Mouse (Mus musculus) ES-E14 (cell line): ENCODE results near the gene Pafah2. TPM values are rescaled to one million over a fixed set of nuclear protein-coding genes. Genes with fewer than 3 reads are reported as not detected.

ENCODE experiments used
- DNase-seq: peaks from one replicate; pipeline ENCODE4 v3.0.0-alpha.2; 2013; ENCODE audit warnings: low read depth, low spot score
- H3K27ac ChIP-seq: 2 replicates; pipeline ENCODE4 v1.5.1; 2012; ENCODE audit warnings: low read depth, mild to moderate bottlenecking, low read length, moderate library complexity, mixed read lengths; ENCODE audit not compliant: poor library complexity, insufficient read depth, severe bottlenecking
- H3K36me3 ChIP-seq: 2 replicates; pipeline ENCODE4 v1.6.1; 2012; ENCODE audit warnings: mild to moderate bottlenecking, low read length, moderate library complexity, mixed read lengths; ENCODE audit not compliant: control insufficient read depth, poor library complexity, insufficient read depth, severe bottlenecking
- H3K4me1 ChIP-seq, 2 experiments: fragments of 150-350 bp in 1 of 2; sonication (generic) in 1 of 2; 2 replicates each; pipeline ENCODE4 v1.6.1; 2012; ENCODE audit warnings: low read length in 2 of 2, mild to moderate bottlenecking in 1 of 2, mixed read lengths in 1 of 2; ENCODE audit not compliant: control insufficient read depth in 2 of 2, insufficient read depth in 2 of 2, poor library complexity in 1 of 2
- H3K4me3 ChIP-seq, 2 experiments: fragments of 150-350 bp in 1 of 2; sonication (generic) in 1 of 2; 2 replicates each; pipeline ENCODE4 v1.5.1; 2012; ENCODE audit warnings: low read length in 2 of 2, low read depth in 1 of 2, mild to moderate bottlenecking in 1 of 2, mixed read lengths in 1 of 2; ENCODE audit not compliant: insufficient read depth in 1 of 2, poor library complexity in 1 of 2, severe bottlenecking in 1 of 2
- H3K9ac ChIP-seq: 2 replicates; pipeline ENCODE4 v1.6.1; 2012; ENCODE audit warnings: low read depth, mild to moderate bottlenecking, low read length, mixed read lengths; ENCODE audit not compliant: poor library complexity, insufficient read depth, severe bottlenecking
- H3K9me3 ChIP-seq: fragments of 150-350 bp; sonication (generic); 2 replicates; pipeline ENCODE4 v1.6.1; 2012; ENCODE audit warnings: low read depth, mild to moderate bottlenecking, low read length; ENCODE audit not compliant: control insufficient read depth, insufficient read depth
- CHD2 ChIP-seq: IDR thresholded peaks from 2 replicates; pipeline ENCODE4 v1.6.1; 2014; ENCODE audit warnings: mild to moderate bottlenecking, low read depth, low read length, inconsistent platforms
- HCFC1 ChIP-seq: IDR thresholded peaks from 2 replicates; pipeline ENCODE4 v1.6.1; 2012; ENCODE audit warnings: low read length, inconsistent platforms, borderline replicate concordance; ENCODE audit not compliant: insufficient read depth
- MAFK ChIP-seq: IDR thresholded peaks from 2 replicates; pipeline ENCODE4 v1.6.1; 2014; ENCODE audit warnings: mild to moderate bottlenecking, low read depth, low read length, inconsistent platforms; ENCODE audit not compliant: insufficient read depth
- ZC3H11A ChIP-seq: IDR thresholded peaks from 2 replicates; pipeline ENCODE4 v1.6.1; 2012; ENCODE audit warnings: low read depth, mild to moderate bottlenecking, inconsistent platforms, low read length, borderline replicate concordance
- ZNF384 ChIP-seq: IDR thresholded peaks from 2 replicates; pipeline ENCODE4 v1.6.1; 2012; ENCODE audit warnings: low read depth, low read length, inconsistent platforms
- in situ Hi-C, 2 experiments: fragments of 600-800 bp; cut with MboI; formaldehyde crosslinking; loops; one replicate each; pipeline ENCODE4 v1.15.1; 2025; ENCODE audit warnings: low sequenced_read_pairs in 2 of 2, inconsistent platforms in 1 of 2; ENCODE audit not compliant: unreplicated experiment in 2 of 2
- total RNA-seq: library from RNA; depleted of rRNA; stranded (reverse); fragments of 300-350 nt; gene quantifications from 2 replicates; pipeline ENCODE4 v1.2.3, GENCODE M21; 2012

The Pafah2 gene
- total RNA-seq, 1 experiment = 15.8 TPM

DNA sequence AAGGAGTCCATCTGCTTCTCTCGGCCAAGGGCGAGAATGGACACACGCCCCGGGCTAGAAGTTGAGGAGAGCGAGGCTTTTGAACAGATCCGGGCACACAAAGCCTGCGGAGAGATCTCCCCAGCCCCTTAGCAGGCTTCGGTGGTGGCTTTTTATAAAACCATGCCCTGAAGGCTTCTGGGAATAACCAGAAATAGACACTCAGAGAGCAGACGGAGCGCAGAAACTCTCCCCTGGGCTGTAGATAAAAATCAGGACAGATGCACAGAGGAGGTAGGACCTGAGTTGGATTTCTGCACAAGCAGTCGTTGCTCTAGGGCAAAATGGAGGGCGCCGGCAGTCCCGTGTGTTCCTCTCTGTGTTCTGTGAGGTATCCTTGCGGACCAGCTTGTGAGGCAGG, 20.5 kb downstream of the Pafah2 start:
- H3K4me3 ChIP-seq = no peak overlapping the region
- in situ Hi-C loops = no loop called here
- H3K9me3 ChIP-seq = no peaks in the 10 kb centered on the region
- TF ChIP-seq ZNF384 (no peak), ZC3H11A (no peak), MAFK (no peak), HCFC1 (no peak), CHD2 (no peak)
- H3K4me1 ChIP-seq = peaks cover 2 to 13% of the 10 kb centered on the region in 2 experiments; a peak in 2 of 4 replicates
- peak overlapping the region; percentile 23; the same call in 1 of the 2 replicates for H3K9ac ChIP-seq
- no peak overlapping the region for H3K27ac ChIP-seq
- no peaks in the 10 kb centered on the region for H3K36me3 ChIP-seq
- DNase-seq = no peak

DNA sequence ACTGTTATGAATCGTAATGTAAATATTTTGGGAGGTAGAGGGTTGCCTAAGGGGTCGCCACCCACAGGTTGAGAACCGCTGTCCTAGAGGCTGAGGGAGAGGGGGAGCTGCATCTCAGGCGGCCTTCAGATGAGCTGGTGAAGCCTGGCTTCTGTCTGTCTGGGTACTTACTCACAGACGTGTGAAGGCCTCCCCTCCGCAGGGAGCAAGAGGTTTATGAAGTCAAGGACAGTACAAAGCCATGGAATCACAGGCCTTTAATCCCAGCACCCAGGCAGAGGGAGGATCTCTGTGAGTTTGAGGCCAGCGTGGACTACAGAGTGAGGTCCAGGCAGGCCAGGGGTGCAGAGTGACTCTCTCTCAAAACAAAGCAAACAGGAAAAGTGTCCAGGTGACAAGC, 21.0 kb downstream of the Pafah2 start:
- Histone ChIP-seq H3K9me3 (no peaks in the 10 kb centered on the region), H3K27ac (no peak overlapping the region), H3K4me3 (no peak overlapping the region), H3K4me1 (peaks cover 2 to 13% of the 10 kb centered on the region in 2 experiments; a peak in 2 of 4 replicates), H3K9ac (no peak overlapping the region), H3K36me3 (no peaks in the 10 kb centered on the region)
- no peak for DNase-seq
- no peak for TF ChIP-seq MAFK
- TF ChIP-seq CHD2 = 0 out of 2 replicates have a peak, but pooled peaks have one; percentile 24
- in situ Hi-C loops = no loop called here

DNA sequence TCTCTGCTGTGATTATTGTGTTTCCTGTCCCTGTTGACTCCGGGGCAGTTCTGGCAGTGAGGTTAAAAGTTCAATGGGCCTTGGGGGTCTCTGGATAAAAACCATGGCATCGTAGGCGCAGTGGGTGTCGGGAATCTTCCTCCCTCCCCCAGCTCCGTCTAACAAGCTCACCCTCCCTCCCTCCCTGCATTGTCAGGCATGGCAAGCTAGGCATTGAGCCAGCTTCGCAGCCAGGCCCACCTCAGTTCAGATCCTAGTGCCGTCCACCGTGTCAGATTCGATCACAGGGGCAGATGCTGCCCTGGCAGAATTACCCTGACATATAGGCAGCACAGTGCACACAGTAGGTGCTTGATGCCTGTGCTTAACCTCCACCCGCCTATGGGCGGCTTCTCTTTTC, 25.9 kb downstream of the Pafah2 start:
- Histone ChIP-seq H3K4me1 (peaks cover 2 to 3% of the 10 kb centered on the region in 2 experiments; a peak in 3 of 4 replicates), H3K4me3 (no peak overlapping the region), H3K9ac (no peak overlapping the region), H3K9me3 (no peaks in the 10 kb centered on the region), H3K27ac (no peak overlapping the region), H3K36me3 (0 out of 2 replicates have a peak, but pooled peaks cover 2% of the 10 kb centered on the region)
- TF ChIP-seq CHD2 (no peak), ZC3H11A (no peak), MAFK (no peak), ZNF384 (no peak), HCFC1 (no peak)
- no peak for DNase-seq
- in situ Hi-C loops = no loop called here

DNA sequence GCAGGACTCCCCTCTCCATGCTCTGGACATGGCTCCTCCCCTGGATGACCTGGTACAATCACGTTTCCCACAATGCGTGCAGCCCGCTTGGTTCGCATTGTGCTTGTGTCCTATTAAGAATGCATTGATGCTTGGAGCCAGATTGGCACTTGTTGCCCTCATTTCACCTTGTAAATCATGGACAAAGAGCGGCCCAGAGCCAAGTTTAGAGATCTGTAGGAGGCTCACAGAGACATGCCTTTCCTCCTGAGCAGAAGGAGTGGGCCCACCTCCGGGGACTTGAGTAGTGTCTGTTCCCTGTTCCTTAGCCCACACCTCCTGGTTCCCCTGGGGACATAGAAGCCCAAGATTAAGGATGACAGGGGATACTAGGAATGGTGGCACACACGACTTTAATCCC, 27.8 kb downstream of the Pafah2 start:
- Histone ChIP-seq H3K9me3 (no peaks in the 10 kb centered on the region), H3K9ac (no peak overlapping the region), H3K4me3 (no peak overlapping the region), H3K36me3 (0 out of 2 replicates have a peak, but pooled peaks cover 2% of the 10 kb centered on the region), H3K4me1 (peaks cover 0 to 2% of the 10 kb centered on the region in 2 experiments; a peak in 2 of 4 replicates), H3K27ac (no peak overlapping the region)
- in situ Hi-C loops = no loop called here
- TF ChIP-seq ZC3H11A (no peak), MAFK (no peak), HCFC1 (no peak)
- no peak for DNase-seq

DNA sequence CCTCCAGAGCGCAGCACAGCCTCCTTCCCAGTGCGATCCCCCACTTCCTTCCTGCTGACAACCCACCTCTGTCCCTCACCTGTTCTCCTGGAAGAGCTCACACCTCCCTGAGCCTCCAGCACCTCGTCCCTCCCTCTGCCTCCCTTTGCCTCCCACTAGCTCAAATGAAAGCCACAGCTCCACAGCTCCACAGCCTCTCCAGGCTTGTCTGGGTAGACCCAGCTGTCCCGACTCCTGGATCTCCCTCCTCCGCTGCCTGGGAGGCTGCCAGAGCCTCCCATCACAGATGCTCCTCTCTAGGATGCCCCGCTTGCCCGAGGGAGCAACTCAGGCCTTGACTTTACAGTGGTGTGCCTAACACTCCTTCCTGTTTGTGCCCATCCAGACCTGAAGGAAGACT, 29.0 kb downstream of the Pafah2 start:
- peaks cover 0 to 2% of the 10 kb centered on the region in 2 experiments; a peak in 2 of 4 replicates for H3K4me1 ChIP-seq
- no peak for TF ChIP-seq ZNF384
- TF ChIP-seq HCFC1 = no peak
- TF ChIP-seq ZC3H11A = no peak
- no peak for TF ChIP-seq CHD2
- TF ChIP-seq MAFK = no peak
- in situ Hi-C loops = no loop called here
- H3K4me3 ChIP-seq = peak overlapping the region; percentile 24 to 42; a peak in 3 of 4 replicates
- DNase-seq = no peak
- H3K36me3 ChIP-seq = 0 out of 2 replicates have a peak, but pooled peaks cover 2% of the 10 kb centered on the region
- no peaks in the 10 kb centered on the region for H3K9me3 ChIP-seq
- peak overlapping the region; percentile 60 for H3K9ac ChIP-seq
- no peak overlapping the region for H3K27ac ChIP-seq
